20 mouse cellular contexts compared by ENCODE assay signal in genomic region chr13:45686309-45686582, GRCm38 (mm10).
A peak's percentile ranks its signal among the peaks of the same experiment; 100 is the strongest.
DNase-seq lines count a peak whose midpoint lies in the region; ATAC-seq and TF ChIP-seq lines count a peak whose summit lies in the region.
"Had no signal": no experiment of that assay in that cellular context is flagged by ENCODE, and none has a peak within 500 bp of the region (broad histone marks: within the 10 kb centered on the region; RNA-seq: fewer than 3 reads in every experiment).

No protein-coding gene starts in this region.

- no peaks in the 10 kb centered on the region for H3K27me3 ChIP-seq in heart, embryonic 11.5 days (ENCODE audit: control insufficient read depth, insufficient read depth, low read length)
- H3K27me3 ChIP-seq in kidney, embryonic 16.5 days (ENCODE audit: insufficient read depth, low read length), result no peaks in the 10 kb centered on the region
- H3K27me3 ChIP-seq in thymus, adult 2 months (ENCODE audit: control insufficient read depth, insufficient read depth, low read length), result no peaks in the 10 kb centered on the region
- H3K27me3 ChIP-seq: intestine, embryonic 15.5 days; Patski had no signal

- ATAC-seq in heart, embryonic 11.5 days (replicated peaks; ENCODE audit: insufficient number of reproducible peaks, low FRiP score, low TSS enrichment), result no peak
- ATAC-seq in CD4-positive, CD25-positive, alpha-beta regulatory T cell, adult 4 months, result peak; percentile 58
- no peak for ATAC-seq in kidney, embryonic 16.5 days (ENCODE audit: low FRiP score, low TSS enrichment)
- ATAC-seq: forebrain, embryonic 16.5 days; hindbrain, embryonic 16.5 days; intestine, embryonic 15.5 days; Patski had no signal

- no peak overlapping the region for H3K4me2 ChIP-seq in heart, embryonic 11.5 days
- no peak overlapping the region for H3K4me2 ChIP-seq in kidney, embryonic 16.5 days (replicated peaks; ENCODE audit: low read depth, low read length)
- H3K4me2 ChIP-seq: intestine, embryonic 15.5 days had no signal

- DNase-seq in heart, adult 11 months, result no peak
- peak; percentile 38 for DNase-seq in CD4-positive helper T cell, adult 2 months (ENCODE audit: low read depth, low spot score)
- DNase-seq in thymus, adult 2 months, result no peak
- DNase-seq: adrenal gland, adult 2 months; adrenal gland, postnatal 25 days; cerebellum, adult 2 months; cerebellum, postnatal 10 days; gastrocnemius, postnatal 25 days; heart, adult 18-20 months; kidney, adult 18-20 months had no signal

- no peak for TF ChIP-seq POLR2A in embryonic fibroblast, embryonic 13.5 days (IDR thresholded peaks at IDR 0.05; ENCODE audit: low read depth, low read length)
- TF ChIP-seq POLR2A in thymus, adult 2 months (IDR thresholded peaks at IDR 0.05; ENCODE audit: control insufficient read depth, extremely low read depth, insufficient read depth, low read length, poor library complexity), result no peak

- TF ChIP-seq CTCF in embryonic fibroblast, embryonic 13.5 days (IDR thresholded peaks at IDR 0.05; ENCODE audit: borderline replicate concordance, insufficient read depth, low read length), result no peak
- TF ChIP-seq CTCF in thymus, adult 2 months (IDR thresholded peaks at IDR 0.05; ENCODE audit: borderline replicate concordance, control insufficient read depth, extremely low read depth, insufficient read depth, low read length, poor library complexity), result no peak

- peaks cover 16% of the 10 kb centered on the region for H3K4me1 ChIP-seq in heart, embryonic 11.5 days (ENCODE audit: control insufficient read depth, insufficient read depth, low read length)
- peaks cover 21% of the 10 kb centered on the region for H3K4me1 ChIP-seq in embryonic fibroblast, embryonic 13.5 days (ENCODE audit: control insufficient read depth, insufficient read depth, low read length)
- H3K4me1 ChIP-seq in kidney, embryonic 16.5 days (ENCODE audit: insufficient read depth, low read length), result peaks cover 2% of the 10 kb centered on the region; the same call in 1 of the 2 replicates
- H3K4me1 ChIP-seq in thymus, adult 2 months (replicated peaks; ENCODE audit: control insufficient read depth, insufficient read depth, low read length), result peaks cover 10% of the 10 kb centered on the region
- H3K4me1 ChIP-seq: intestine, embryonic 15.5 days had no signal

- H3K9me3 ChIP-seq in heart, embryonic 11.5 days (replicated peaks; ENCODE audit: control insufficient read depth, low read length), result no peaks in the 10 kb centered on the region
- H3K9me3 ChIP-seq in kidney, embryonic 16.5 days (ENCODE audit: low read length), result no peaks in the 10 kb centered on the region
- H3K9me3 ChIP-seq: embryonic facial prominence, embryonic 10.5 days; intestine, embryonic 15.5 days had no signal

- H3K4me3 ChIP-seq in heart, embryonic 11.5 days (ENCODE audit: low read depth, low read length), result no peak overlapping the region
- H3K4me3 ChIP-seq in embryonic fibroblast, embryonic 13.5 days (ENCODE audit: insufficient read depth, low read length), result no peak overlapping the region
- H3K4me3 ChIP-seq in kidney, embryonic 16.5 days (ENCODE audit: low read length), result no peak overlapping the region
- no peak overlapping the region for H3K4me3 ChIP-seq in thymus, adult 2 months (ENCODE audit: control insufficient read depth, insufficient read depth, low read length)
- H3K4me3 ChIP-seq: embryonic facial prominence, embryonic 10.5 days; erythroblast, embryonic 14.5 days; intestine, embryonic 15.5 days had no signal

- 0 out of 2 replicates have a peak overlapping the region, but pooled peaks have one; percentile 39 for H3K9ac ChIP-seq in heart, embryonic 11.5 days (ENCODE audit: low read depth, low read length)
- no peak overlapping the region for H3K9ac ChIP-seq in kidney, embryonic 16.5 days (replicated peaks; ENCODE audit: low read length)
- H3K9ac ChIP-seq: intestine, embryonic 15.5 days had no signal

- no peak overlapping the region for H3K27ac ChIP-seq in heart, embryonic 11.5 days (ENCODE audit: low read depth, low read length)
- peak overlapping the region; percentile 96 for H3K27ac ChIP-seq in embryonic fibroblast, embryonic 13.5 days (ENCODE audit: insufficient read depth, low read length)
- no peak overlapping the region for H3K27ac ChIP-seq in kidney, embryonic 16.5 days (ENCODE audit: low read length)
- no peak overlapping the region for H3K27ac ChIP-seq in thymus, adult 2 months (ENCODE audit: control insufficient read depth, insufficient read depth, low read length)
- H3K27ac ChIP-seq: embryonic facial prominence, embryonic 10.5 days; intestine, embryonic 15.5 days had no signal

- 45% methylated on average over 3 of the region's 3 CpGs for WGBS in heart, embryonic 11.5 days (ENCODE audit: insufficient replicate concordance)
- WGBS in kidney, embryonic 16.5 days, result 55% methylated on average over 3 of the region's 3 CpGs
- 52% methylated on average over 3 of the region's 3 CpGs for WGBS in thymus, adult 2 months

- H3K36me3 ChIP-seq in heart, embryonic 11.5 days (ENCODE audit: control insufficient read depth, insufficient read depth, low read length), result no peaks in the 10 kb centered on the region
- H3K36me3 ChIP-seq in kidney, embryonic 16.5 days (ENCODE audit: insufficient read depth, low read length), result no peaks in the 10 kb centered on the region
- no peaks in the 10 kb centered on the region for H3K36me3 ChIP-seq in thymus, adult 2 months (ENCODE audit: control insufficient read depth, insufficient read depth, low read length)
- H3K36me3 ChIP-seq: embryonic facial prominence, embryonic 10.5 days; intestine, embryonic 15.5 days had no signal
